Mouse (Mus musculus): ENCODE measurements around the gene Cdca5.
"Not testable (repeated sequence)": the region's sequence is repeated elsewhere in the genome, so short reads cannot be mapped to it uniquely, and the experiment has no call there.

The Cdca5 gene

GRCm38 (mm10) chr19:6104476-6104875, 19.7 kb downstream of the Cdca5 start:
- no peak for DNase-seq (ENCODE audit: low read depth, low spot score)

- DNase-seq (ENCODE audit: low read depth, low spot score), result no peak
Observed at GRCm38 (mm10) chr19:6105586-6105985, 20.8 kb downstream of the Cdca5 start, which contains the start of gene Naaladl1. Gene Naaladl1, plus strand, starts transcription at chr19:6105782.

- DNase-seq (ENCODE audit: low read depth, low spot score), result no peak
Observed at GRCm38 (mm10) chr19:6113116-6113515, 28.3 kb downstream of the Cdca5 start.

DNA sequence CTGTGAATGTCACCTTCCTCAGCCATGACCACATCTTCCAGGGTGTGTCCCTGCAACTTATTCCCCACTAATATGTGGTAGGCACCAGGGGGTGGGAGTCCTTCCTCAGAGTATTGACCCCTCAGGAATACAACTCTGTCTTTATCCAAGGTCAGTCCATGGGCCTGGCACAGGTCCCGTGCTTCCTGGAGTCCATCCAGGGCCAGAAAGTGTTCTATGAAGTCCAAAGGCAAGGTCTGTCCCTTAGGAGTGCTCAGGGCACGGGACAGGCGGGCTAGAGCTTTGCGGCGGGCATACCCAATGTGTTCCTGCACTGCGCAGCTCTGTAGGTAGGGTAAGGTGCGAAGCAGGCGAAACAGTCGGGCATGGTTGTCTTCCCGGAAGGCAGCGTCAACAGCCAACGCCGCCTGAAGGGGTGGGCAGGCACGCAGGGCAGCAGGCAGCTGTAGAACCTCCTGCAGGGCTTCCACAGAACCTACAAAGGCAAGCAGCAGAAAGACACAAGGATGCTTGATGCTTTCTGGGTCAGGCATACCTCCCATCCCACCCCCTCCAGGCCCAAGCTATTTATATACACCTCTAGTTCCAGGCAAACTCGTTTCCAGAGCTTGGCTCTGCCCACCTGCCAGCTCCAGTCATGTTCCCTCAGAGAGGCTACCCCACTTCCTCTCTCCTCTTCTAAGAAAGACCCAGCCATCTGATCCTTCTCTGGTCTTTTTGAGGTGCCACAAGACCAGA, 31.5 kb downstream of the Cdca5 start:
- DNase-seq (ENCODE audit: low read depth, low spot score), result no peak

DNA sequence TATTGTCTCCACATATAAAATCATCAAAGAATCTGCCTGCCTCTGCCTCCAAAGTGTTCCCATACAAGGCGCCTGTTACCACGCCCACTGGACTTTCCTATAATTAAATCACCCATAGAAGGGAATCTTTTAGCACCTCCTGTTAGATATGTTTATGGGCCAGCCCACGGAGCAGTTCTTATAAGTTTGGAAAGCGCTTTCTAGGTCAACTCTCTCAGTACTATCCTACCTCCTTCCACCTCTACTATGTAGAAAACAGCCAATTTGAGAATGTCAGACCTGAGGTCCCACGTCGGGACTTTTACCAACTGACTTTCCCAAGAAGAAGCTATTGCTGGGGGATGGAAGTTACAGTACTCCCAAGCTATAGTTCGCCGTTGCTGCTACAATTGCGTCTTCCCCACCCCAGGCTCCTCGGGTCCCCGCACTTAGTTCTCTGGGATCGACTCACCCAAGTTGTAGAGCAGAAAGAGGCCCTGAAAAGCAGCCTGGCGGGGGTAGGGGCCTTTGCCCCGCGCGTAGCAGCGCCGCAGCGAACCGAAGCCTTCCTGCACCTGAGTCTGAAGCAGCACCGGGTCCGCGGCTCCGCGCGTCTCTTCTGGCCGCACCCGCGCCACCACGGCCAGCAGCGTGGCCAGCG, 32.7 kb downstream of the Cdca5 start:
- no peak for DNase-seq (ENCODE audit: low read depth, low spot score)

DNA sequence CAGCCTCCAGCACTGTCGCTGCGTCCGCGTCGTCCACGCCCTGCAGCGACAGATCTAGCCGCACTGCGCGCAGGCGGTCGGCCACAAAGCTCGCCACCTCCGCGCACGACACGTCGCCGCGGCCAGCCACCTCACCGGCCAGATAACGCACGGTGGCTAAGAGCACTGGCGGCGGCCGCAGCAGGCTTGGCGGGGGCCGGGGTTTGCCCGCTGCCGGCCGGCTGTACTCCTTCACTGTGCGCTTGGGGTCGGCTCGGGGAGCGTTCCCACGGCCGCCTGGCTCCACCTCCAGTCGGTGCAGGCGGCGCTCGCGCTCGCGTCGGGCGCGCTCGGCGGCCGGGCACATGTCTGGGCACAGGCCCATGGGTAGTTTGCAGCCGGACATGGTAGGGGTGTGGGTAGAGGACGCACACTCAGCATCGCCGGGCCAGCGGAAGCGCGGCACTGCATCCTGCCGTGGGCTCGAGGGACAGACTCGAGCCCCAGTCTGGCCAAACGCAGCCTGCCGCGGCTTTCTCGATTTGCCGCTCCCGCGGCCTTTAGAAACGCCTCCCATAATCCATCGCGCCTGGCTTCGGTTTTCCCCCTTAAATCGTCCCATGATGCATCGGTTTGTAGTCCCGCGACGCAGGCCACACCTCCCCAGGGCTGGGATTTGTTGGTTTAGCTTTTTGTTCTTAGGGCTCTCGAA, 33.3 kb downstream of the Cdca5 start, which contains the start of gene Sac3d1:
Gene Sac3d1, minus strand, starts transcription at position 665 of the 691 bp plus-strand sequence.
- peak; percentile 95 for DNase-seq (ENCODE audit: low read depth, low spot score)

DNA sequence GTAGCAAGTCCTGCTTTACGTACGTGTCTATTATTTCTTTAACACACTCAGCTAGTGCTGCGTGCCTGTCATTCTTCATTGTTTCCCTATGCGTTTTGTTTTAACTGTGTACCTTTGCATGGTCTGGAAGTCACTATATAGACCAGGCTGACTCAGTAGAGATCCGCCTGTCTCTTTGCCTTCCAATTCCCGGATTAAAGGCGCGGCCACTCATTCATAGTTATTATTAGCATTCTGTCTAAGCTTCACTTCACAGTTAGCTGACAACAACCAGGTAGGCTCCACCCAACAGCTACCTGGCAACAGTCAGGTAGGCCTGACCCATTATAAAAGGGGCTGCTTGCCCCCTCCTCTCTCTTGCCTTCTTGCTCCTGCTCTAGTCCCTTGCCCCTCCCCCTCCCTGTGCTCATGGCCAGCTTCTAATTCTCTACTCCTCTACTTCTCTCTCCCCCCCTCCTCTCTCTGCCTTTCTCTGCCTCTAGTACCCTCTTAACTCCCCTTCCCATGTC, 33.9 kb downstream of the Cdca5 start:
- DNase-seq (ENCODE audit: low read depth, low spot score), result no peak

- DNase-seq (ENCODE audit: low read depth, low spot score), result no peak
Observed at GRCm38 (mm10) chr19:6121761-6122160, 37.0 kb downstream of the Cdca5 start.

DNA sequence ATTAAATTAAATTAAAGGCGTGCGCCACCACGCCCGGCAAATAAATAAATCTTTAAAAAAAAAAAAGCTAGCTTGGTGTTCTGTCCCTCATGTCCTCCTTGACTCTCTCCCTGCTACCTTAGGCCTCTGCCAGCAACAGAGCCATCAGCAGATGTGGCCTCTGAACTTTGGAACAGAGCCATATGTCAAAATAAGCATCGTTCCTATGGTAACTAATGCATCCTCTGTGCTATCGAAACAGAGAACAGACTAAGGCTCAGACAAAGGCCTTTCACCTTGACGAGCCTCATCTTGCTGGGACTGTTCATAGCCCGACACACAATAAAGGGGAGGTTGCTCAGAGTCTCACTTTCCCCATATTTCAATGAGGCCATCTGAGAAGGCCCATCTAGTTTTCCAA, 38.5 kb downstream of the Cdca5 start:
- peak; percentile 70 for DNase-seq (ENCODE audit: low read depth, low spot score)

GRCm38 (mm10) chr19:6124898-6125297, 40.1 kb downstream of the Cdca5 start:
- DNase-seq (ENCODE audit: low read depth, low spot score), result no peak

GRCm38 (mm10) chr19:6126289-6126688, 41.5 kb downstream of the Cdca5 start:
- DNase-seq (ENCODE audit: low read depth, low spot score), result peak; percentile 58

DNA sequence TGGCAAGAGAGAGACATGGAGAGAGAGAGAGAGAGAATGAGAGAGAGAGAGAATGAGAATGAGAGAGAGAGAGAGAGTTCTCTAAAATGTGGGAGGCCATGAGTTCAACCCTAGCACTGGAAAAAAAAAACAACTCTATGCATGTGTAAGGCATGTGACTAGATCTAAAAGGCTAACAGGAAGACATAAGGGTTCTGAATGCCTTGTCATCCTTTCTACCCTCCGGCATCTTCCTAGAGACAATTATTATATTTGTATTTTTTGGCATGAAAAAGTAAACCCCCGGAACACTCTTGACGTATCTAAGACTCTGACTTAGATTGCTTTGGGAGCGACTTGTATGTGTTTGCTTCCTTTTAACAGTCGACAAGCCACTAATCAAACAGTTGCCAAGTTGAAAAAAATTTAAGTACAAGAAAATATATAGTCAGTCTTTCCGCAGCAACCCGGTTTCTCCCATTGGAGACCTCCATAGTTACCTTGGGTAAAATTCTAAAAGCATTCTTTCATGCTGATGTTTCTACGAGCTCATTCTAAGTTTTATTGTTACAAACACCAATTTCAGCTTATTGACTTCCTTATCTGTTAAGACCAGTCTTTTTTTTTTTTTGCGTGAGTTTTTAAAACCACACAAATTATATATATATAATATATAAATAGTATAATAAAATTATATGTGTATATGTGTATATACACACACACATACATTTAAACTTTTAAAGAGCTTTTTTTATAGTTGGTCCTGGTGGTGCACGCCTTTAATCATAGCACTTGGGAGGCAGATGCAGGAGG, 42.2 kb downstream of the Cdca5 start:
- DNase-seq (ENCODE audit: low read depth, low spot score), result no peak

DNA sequence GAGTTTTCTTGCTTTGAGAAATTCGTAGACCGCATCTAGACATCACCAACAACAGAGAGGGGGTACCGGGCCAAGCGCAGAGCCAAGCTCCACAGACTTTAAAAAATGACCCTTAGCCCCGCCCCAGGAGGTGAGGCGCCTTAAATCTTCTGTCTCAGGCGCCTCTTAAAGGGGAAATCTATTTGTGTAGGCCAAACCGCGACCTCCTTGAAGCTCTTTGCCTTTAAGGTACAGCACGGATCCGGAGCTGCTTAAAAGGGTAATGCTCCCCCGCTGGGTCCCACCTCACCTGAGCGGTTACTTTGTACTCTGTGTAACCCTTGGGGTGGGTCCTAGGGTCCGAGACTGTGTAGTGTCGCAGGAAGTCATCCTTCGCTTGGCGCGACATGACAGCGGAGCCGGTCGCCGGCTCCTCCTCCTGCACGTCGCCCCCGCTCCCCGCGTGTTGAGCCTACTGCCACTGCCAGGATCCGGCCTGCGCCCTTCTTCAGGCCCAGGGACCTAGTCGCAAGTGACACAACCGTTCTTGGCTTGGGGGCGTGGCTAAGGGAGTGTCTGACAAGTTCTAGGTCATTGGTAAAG, 43.1 kb downstream of the Cdca5 start, which contains the start of gene Snx15:
Gene Snx15, minus strand, starts transcription at position 545 of the 582 bp plus-strand sequence.
- DNase-seq (ENCODE audit: low read depth, low spot score), result peak; percentile 94

DNA sequence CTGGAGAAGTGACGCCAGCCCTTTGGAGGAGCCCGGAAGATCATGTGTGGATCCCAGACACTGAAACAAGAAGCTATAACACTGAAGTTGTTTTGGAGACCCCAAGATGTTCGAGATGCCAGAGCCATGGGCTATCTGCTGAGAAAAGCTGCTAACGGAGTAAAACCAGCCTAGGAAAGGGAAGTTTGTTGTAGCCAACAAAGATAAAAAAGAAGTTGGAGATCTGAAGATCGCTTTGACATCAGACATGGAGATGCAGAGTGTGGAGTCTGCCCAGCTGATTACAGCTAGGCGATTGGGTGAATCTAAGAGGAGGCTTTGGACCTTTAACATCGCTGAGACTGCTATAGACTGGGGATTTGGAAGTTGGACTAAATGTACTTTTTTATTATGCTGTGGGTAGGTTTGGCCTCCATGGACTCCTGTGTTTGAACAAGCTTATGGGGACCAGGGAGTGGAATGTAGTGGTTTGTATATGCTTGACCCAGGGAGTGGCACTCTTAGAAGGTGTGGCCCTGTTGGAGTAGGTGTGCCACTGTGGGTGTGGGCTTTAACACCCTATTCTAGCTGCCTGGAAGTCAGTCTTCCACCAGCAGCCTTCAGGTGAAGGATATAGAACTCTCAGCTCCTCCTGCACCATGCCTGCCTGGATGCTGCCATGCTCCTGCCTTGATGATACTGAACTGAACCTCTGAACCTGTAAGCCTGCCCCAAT, 45.8 kb downstream of the Cdca5 start:
- DNase-seq (ENCODE audit: low read depth, low spot score), result not testable (repeated sequence)

DNA sequence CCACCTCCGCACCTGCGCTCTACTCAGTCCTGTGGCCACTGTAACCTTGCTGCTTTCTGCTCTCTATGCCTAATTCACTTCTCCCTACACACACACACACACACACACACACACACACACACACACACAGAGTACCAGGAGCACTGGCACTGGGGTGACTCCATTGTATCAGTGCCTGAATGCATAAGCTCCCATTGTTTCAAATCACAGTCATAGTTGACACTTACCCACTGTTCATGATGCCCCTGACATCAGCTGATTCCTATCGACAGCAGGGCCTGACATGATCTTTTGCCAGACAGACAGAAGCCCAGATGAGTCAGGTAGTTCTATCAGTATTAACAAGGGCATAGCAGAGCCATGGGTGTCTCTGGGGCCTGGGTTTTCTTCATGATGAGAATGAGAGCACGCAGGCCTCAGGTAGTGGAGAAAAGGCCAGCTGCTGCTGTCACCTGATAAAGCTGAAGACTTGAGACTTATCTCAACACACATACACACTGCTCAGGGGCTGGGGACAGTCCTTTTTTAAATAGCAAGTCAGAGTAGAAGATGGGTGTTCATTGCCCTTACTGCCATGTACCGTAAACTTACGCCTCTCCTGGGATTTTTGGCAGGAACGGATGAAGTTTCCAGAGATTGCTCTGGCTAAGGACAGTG, 47.5 kb downstream of the Cdca5 start:
- no peak for DNase-seq (ENCODE audit: low read depth, low spot score)

DNA sequence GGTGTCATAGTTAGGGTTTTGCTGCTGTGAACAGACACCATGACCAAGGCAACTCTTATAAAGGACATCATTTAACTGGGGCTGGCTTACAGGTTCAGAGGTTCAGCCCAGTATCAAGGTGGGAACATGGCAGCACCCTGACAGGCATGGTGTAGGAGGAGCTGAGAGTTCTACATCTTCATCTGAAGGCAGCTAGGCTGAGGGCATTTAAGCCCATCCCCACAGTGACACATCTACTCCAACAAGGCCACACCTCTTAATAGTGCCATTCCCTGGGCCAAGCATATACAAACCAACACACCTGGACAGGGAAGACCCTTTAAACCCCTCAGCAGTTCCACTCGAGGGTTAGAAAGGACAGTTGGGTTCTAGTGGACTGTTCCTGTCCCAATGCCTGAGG, 48.4 kb downstream of the Cdca5 start:
- DNase-seq (ENCODE audit: low read depth, low spot score), result not testable (repeated sequence)

- DNase-seq (ENCODE audit: low read depth, low spot score), result no peak
Observed at GRCm38 (mm10) chr19:6136397-6136796, 51.6 kb downstream of the Cdca5 start.

GRCm38 (mm10) chr19:6139701-6140100, 54.9 kb downstream of the Cdca5 start:
- DNase-seq (ENCODE audit: low read depth, low spot score), result no peak

GRCm38 (mm10) chr19:6140374-6140677, 55.5 kb downstream of the Cdca5 start:
- no peak for DNase-seq (ENCODE audit: low read depth, low spot score)

Data from mesoderm, embryonic 11.5 days (tissue).